Mouse (Mus musculus): ENCODE measurements around the gene Olfr470. TPM values are rescaled to one million over a fixed set of nuclear protein-coding genes. Genes with fewer than 3 reads are reported as not detected.
"Not testable (repeated sequence)": the region's sequence is repeated elsewhere in the genome, so short reads cannot be mapped to it uniquely, and the experiment has no call there.

Gene Olfr470
- total RNA-seq (2021) = not detected
- long read RNA-seq, experiment 1 = 0 reads
- long read RNA-seq, experiment 2 = 0 reads

DNA sequence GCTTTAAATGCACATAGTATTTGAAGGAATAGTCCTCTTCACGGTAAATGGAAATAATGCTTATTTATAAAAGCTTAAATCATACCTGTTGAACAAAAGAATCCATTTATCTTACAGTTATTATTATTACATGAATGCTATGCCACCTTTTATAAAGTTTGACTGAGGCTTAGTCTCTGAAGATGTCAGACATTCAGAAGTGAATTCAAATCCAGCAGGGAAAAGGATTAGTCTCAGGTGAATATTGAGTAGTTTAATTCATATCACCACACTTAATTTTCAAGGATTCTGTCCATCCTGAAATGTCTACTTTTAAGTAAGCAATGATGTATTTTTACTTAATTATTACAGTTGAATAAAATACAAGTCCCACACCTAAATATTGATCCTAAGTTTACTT, at the start of gene Olfr470:
Gene Olfr470, minus strand, starts transcription at position 101 of the 400 bp plus-strand sequence.
- not testable (repeated sequence) for DNase-seq (ENCODE audit: low spot score in 2 of 2)

DNA sequence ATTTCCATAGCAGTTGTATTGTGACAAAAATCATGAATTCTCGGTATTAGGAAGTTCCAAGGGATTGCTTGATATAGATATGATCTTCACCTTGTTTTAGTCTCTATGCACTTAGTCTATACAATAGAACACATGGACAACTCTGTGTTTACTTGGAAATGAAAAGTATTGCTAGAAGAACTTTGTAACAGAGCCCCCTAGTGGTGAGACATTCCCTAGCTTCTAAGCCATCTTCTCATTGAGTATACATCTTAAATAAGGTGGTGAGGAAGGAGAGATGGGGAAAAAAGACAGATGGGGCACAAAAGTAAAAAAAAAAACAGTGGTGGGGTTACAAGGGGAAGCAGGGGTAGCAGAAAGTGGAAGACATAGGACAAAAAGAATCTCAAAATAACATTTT, 5.6 kb downstream of the Olfr470 start:
- no peak for DNase-seq (ENCODE audit: low spot score in 2 of 2)

DNA sequence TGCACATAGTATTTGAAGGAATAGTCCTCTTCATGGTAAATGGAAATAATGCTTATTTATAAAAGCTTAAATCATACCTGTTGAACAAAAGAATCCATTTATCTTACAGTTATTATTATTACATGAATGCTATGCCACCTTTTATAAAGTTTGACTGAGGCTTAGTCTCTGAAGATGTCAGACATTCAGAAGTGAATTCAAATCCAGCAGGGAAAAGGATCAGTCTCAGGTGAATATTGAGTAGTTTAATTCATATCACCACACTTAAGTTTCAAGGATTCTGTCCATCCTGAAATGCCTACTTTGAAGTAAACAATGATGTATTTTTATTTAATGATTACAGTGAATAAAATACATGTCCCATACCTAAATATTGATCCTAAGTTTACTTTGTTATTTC, 21.8 kb downstream of the Olfr470 start, which contains the start of gene Olfr469:
Gene Olfr469, minus strand, starts transcription at position 101 of the 400 bp plus-strand sequence.
- not testable (repeated sequence) for DNase-seq (ENCODE audit: low spot score in 2 of 2)

DNA sequence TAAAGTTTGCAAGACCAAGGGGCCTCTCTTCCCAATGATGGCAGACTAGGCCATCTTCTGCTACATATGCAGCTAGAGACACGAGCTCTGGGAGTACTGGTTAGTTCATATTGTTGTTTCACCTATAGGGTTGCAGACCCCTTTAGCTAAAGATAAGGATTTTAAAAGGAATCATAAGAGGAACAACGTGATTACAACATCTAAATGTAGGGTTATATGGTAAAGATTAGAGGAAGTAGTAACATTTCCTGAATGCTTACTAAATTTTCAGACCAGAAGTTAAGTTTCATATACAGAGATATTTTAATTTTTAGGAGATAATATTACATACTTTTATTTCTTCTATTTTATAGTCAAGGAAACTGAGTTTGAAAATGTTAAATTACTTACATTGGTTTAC, 23.4 kb downstream of the Olfr470 start:
- DNase-seq (ENCODE audit: low spot score in 2 of 2) = not testable (repeated sequence)

DNA sequence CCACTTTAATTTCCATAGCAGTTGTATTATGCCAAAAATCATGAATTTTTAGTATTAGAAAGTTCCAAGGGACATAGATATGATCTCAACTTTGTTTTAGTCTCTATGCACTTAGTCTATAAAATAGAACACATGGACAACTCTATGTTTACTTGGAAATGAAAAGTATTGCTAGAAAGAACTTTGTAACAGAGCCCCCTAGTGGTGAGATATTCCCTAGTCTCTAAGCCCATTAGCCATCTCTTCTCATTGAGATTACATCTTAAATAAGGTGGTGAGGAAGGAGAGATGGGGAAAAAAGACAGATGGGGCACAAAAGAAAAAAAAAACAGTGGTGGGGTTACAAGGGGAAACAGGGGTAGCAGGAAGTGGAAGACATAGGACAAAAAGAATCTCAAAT, 27.8 kb downstream of the Olfr470 start:
- no peak for DNase-seq (ENCODE audit: low spot score in 2 of 2)

DNA sequence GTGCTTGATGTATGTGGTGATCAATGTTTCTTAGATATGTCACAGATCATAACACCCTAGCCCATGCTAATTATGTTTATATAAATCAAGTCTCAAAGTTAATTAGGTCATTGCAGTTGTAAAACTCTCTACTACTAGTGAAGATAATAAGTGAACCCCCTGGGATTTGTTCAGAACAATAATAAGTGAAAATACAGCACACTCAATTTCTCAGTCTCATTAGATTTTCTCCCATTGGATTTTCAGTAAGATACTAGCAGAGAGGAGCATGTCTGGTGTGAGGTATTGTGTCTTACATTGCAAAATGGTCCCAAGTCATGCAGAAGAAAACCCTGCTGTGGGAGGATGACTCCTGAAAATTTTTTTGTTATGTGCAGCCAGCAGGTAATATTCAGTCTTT, 35.3 kb downstream of the Olfr470 start, which contains the start of gene Olfr467:
Gene Olfr467, plus strand, starts transcription at position 301 of the 400 bp plus-strand sequence.
- no peak for DNase-seq (ENCODE audit: low spot score in 2 of 2)

DNA sequence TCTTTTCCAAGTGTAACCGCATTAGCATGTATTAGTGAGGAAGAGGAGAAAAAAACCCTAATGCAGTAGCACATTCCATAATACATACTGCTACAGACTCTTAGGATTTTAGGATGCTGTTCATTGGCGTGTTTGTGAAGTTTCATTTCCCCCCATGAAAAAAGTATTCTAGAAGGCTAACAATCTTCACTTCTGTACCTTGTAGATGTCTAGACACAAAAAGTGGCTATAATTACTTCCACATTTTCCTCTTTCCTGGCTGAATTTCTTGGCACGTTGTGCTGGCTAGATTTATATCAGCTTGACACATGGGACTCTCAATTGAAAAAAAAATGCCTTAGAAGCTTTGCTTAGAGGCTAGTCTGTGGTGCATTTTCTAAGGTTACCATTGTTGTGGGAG, 45.2 kb downstream of the Olfr470 start:
- DNase-seq (ENCODE audit: low spot score in 2 of 2) = no peak

DNA sequence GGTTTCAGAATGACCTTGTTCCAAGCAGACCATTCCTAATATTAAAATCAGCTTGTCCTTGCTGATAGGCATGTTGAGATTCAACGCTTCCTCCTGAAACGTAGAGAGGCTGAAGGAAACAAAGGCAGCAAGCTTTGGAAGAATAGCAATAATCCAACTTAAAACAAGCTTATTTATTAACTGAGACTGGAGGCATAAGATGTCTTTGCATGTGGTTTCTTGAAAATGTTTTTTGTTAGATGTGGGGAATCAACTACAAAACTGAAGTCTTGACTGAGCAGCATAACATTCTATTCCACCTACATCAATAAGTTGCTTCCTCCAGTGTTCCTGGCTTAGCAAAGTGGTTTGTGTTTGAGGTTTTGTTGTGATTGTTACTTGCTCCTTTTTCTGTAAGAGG, 46.2 kb downstream of the Olfr470 start, which contains the start of gene Ovch2:
Gene Ovch2, minus strand, starts transcription at position 101 of the 400 bp plus-strand sequence.
- DNase-seq (ENCODE audit: low spot score in 2 of 2) = no peak

DNA sequence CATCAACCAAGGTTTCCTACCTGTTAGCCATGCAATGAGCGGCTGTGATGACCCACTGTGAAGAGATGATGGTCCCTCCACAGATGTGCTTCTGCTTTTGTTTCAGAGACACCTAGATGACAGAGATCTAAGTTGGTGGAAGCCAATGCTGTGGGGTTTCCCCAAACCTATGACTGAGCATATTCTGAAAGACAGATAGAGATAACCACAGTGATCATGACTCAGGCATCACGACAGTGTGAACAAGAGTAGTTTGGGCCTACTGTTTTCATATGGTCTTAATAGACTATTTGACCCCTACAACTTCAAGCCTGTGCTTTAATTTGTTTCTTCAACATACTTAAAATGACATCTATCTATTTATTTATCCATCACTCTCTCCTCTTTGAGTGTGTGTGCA, 50.8 kb downstream of the Olfr470 start:
- DNase-seq (ENCODE audit: low spot score in 2 of 2) = no peak

Other genes with a start within 250 kb of the Olfr470 start
- gene 5330417H12Rik, start 222.3 kb downstream of the Olfr470 start, total RNA-seq (2021) = not detected
- gene Cyb5r2, start 89.5 kb downstream of the Olfr470 start, total RNA-seq (2021) = not detected
- not detected for gene Ovch2, start 46.3 kb downstream of the Olfr470 start, total RNA-seq (2021)
- gene Olfr467, start 35.2 kb downstream of the Olfr470 start, total RNA-seq (2021) = not detected
- not detected for gene Olfr469, start 21.9 kb downstream of the Olfr470 start, total RNA-seq (2021)
- gene Olfr472, start 50.4 kb upstream of the Olfr470 start, total RNA-seq (2021) = not detected
- not detected for gene Olfr473, start 83.0 kb upstream of the Olfr470 start, total RNA-seq (2021)
- not detected for gene Olfr474, start 107.2 kb upstream of the Olfr470 start, total RNA-seq (2021)
- not detected for gene Olfr476, start 117.3 kb upstream of the Olfr470 start, total RNA-seq (2021)
- not detected for gene Olfr477, start 139.2 kb upstream of the Olfr470 start, total RNA-seq (2021)
- gene Olfr478, start 186.5 kb upstream of the Olfr470 start, total RNA-seq (2021) = not detected
- not detected for gene Olfr479, start 203.2 kb upstream of the Olfr470 start, total RNA-seq (2021)
- not detected for gene Olfr480, start 219.9 kb upstream of the Olfr470 start, total RNA-seq (2021)
- not detected for gene Olfr481, start 232.4 kb upstream of the Olfr470 start, total RNA-seq (2021)